Mouse (Mus musculus): ENCODE data around the gene B9d1.
A peak's percentile ranks its signal among the peaks of the same experiment; 100 is the strongest.

Gene B9d1

GRCm38 (mm10) chr11:61489085-61489484 is 15.9 kb upstream of the B9d1 start:
- DNase-seq (ENCODE audit: low spot score in 2 of 2) = no peak

DNA sequence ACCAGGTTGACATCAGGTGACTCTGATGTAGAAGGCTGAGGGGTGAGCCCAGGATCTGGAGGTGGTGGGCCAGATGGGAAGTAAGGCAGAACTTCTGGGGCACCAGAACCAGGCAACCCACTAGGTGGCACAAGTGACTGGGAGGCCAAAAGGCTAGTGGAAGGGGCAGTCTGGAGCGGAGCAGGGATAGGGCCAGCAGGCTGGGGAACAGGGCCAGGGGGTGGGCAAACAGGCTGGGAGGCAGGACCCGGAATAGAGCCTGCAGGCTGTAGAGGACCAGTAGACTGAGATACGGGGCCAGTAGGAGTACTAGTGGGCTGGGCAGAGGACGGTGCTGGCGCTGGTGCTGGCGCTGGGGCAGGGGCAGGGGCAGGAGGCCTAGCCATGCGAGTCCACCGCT is 15.1 kb upstream of the B9d1 start:
- no peak for DNase-seq (ENCODE audit: low spot score in 2 of 2)

GRCm38 (mm10) chr11:61490944-61491520 is 13.9 kb upstream of the B9d1 start:
- DNase-seq (ENCODE audit: low spot score in 2 of 2) = no peak

- DNase-seq (ENCODE audit: low spot score in 2 of 2) = no peak
These were observed 12.1 kb upstream of the B9d1 start for GRCm38 (mm10) chr11:61492749-61493401.

DNA sequence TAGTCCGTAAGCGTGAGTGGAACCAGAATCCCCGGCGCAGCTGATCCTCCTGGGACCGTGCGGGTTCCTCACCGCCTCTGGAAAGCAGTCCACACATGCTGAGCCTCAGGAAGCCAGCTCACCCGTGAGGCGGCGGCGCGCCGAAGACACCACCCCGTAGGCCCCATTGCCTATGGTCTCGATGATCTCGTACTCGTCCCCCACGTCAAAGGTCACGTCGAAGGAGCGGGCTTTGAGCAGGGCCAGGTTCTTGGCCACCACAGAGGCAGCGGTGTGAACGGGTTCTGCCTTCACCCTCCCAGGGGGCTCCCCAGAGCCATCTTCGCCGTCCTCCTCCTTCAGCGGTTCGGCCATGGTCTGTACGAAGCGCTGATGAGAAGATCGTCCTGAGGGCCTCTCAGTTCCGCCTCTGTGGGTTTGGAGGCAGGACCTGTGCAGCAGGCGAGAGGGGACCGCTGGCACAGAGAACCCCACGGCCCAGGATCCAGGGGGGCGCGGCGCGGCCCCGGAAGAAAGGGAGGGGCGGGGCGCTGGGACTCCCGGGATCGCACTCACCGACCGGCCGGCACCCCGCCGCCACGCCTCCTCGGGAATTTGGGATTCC is 11.3 kb upstream of the B9d1 start:
- peak; percentile 21 to 26 for DNase-seq (ENCODE audit: low spot score in 2 of 2)

GRCm38 (mm10) chr11:61494129-61494997 is 10.6 kb upstream of the B9d1 start, which contains the start of gene Mapk7:
Gene Mapk7, minus strand, starts transcription at chr11:61494406.
- DNase-seq (ENCODE audit: low spot score in 2 of 2) = peak; percentile 86 to 92

- no peak for DNase-seq (ENCODE audit: low spot score in 2 of 2)
These were observed 9.4 kb upstream of the B9d1 start for GRCm38 (mm10) chr11:61495528-61495927.

- no peak for DNase-seq (ENCODE audit: low spot score in 2 of 2)
These were observed 7.5 kb upstream of the B9d1 start for GRCm38 (mm10) chr11:61497490-61497889.

GRCm38 (mm10) chr11:61498736-61499504 is 6.0 kb upstream of the B9d1 start:
- no peak for DNase-seq (ENCODE audit: low spot score in 2 of 2)

- DNase-seq (ENCODE audit: low spot score in 2 of 2) = no peak
These were observed 1.0 kb upstream of the B9d1 start for GRCm38 (mm10) chr11:61503933-61504332.

DNA sequence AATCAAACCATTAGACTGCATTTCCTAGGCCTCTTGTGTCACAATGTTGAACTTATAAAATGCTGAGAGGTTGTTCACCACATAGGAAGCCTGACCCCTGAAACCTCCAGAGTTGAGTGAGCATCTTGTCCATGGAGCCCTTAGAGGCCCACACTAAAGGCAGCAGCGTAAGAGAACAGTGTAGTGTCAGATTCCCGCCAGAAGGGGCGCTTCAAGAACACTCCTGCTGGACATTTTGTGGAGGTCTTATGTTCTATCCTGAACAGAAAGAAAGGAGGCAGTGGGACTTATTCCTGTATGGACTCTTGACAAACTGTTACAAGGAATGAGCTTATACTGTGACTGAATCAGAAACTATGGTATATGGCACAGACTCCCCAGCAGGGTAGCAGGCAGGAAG is 10.0 kb downstream of the B9d1 start:
- DNase-seq (ENCODE audit: low spot score in 2 of 2) = peak in 1 of 2 experiments; percentile 12

- DNase-seq (ENCODE audit: low spot score in 2 of 2) = no peak
These were observed 13.0 kb downstream of the B9d1 start for GRCm38 (mm10) chr11:61517971-61518370.

- no peak for DNase-seq (ENCODE audit: low spot score in 2 of 2)
These were observed 13.9 kb downstream of the B9d1 start for GRCm38 (mm10) chr11:61518871-61519270.

GRCm38 (mm10) chr11:61519484-61520107 is 14.7 kb downstream of the B9d1 start:
- no peak for DNase-seq (ENCODE audit: low spot score in 2 of 2)

DNA sequence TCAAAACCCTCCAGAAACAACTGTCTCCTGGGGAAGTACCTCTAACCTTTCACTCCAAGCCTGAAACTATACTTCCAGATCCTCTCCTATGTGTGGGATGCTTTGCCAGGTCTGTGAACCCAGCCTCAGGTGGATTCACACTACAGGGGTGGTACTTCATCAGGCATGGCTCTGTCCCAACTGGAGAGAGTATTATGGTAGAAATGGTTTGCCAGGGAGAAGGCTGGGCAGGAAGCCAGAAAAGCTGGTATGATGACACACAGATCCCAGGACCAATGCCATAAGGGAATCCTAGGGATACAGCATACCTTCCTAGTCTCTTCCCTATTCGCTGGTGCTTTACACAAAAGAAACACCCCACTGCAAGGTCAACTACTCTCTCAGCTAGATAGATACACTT is 21.9 kb downstream of the B9d1 start:
- DNase-seq (ENCODE audit: low spot score in 2 of 2) = no peak

GRCm38 (mm10) chr11:61529268-61529713 is 24.3 kb downstream of the B9d1 start:
- DNase-seq (ENCODE audit: low spot score in 2 of 2) = no peak

DNA sequence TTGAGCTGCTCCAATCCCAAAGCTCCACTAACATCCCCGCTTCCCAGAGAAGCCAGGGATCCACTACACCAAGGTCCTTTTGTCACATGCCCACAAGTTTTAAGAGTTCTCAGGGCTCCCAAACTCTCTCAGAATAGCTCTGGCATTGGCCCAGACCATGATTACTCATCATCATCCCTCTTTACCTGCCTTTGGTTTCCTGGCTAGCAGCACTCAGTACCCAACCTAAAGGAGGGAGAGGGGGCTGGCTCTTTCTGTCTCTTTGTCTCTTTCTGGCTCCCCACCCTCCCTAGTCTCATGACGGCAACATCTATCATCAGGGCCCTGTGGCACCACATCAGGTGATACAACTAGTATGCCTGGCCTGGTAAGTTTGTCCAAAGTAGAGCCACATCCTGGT is 27.9 kb downstream of the B9d1 start:
- no peak for DNase-seq (ENCODE audit: low spot score in 2 of 2)

DNA sequence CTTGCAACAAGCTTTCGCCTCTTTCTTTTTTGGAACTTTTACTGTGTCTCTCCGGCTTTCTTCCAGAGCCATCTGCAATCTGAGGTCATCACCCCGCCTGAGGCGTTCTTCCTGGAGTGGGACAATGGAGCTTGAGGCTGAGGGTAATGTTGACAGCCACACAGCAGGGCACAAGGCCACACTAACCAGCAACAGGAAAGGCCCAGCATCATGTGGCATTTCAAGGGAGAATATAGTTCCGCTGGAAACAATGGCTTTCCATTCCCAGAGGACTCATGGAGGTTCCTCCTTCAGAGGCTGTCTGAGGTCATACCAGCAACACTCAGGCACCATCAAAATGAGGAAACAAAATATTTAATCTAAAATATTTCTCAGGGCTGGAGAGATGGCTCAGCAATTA is 28.6 kb downstream of the B9d1 start:
- no peak for DNase-seq (ENCODE audit: low spot score in 2 of 2)

GRCm38 (mm10) chr11:61535530-61535929 is 30.6 kb downstream of the B9d1 start:
- DNase-seq (ENCODE audit: low spot score in 2 of 2) = no peak

DNA sequence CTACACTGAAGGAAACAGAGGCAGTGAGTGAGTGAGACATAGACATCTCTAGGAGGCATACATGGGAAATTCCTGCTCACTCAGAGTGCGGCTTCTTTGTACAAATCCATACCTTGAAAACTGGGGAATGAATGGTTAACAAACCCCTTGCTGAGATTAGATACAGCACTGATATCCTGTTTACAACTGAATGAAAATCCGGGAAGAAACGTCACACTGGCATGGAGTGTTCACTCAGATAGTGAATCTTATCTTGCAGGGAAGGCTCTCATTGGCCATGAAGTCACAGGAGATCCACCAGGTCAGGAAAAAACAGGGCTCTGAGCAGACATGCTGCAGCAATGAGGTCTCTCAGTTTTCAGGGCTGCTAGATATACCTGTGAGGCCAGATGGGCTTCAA is 32.0 kb downstream of the B9d1 start:
- DNase-seq (ENCODE audit: low spot score in 2 of 2) = no peak

DNA sequence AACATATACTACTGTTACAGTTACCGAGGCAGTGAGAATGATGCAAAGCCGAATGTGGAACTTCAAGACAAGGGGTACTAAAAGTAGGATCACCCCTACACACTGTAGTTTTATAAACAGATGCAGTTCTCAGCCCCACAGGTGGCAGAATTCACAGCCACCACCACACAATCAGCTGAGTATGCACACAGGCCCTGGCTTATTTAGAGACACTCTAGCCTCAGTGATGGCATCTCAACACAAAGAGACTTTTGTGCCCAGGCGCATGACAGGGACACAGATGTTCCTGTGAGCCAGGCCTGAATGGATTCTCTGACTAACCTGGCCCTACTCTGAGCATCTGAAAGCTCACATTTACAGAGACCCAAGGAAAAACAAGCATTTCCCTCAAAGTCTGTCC is 32.4 kb downstream of the B9d1 start:
- DNase-seq (ENCODE audit: low spot score in 2 of 2) = no peak
